Mouse (Mus musculus): Measurements from ENCODE around the gene Trio.

Gene Trio

DNA sequence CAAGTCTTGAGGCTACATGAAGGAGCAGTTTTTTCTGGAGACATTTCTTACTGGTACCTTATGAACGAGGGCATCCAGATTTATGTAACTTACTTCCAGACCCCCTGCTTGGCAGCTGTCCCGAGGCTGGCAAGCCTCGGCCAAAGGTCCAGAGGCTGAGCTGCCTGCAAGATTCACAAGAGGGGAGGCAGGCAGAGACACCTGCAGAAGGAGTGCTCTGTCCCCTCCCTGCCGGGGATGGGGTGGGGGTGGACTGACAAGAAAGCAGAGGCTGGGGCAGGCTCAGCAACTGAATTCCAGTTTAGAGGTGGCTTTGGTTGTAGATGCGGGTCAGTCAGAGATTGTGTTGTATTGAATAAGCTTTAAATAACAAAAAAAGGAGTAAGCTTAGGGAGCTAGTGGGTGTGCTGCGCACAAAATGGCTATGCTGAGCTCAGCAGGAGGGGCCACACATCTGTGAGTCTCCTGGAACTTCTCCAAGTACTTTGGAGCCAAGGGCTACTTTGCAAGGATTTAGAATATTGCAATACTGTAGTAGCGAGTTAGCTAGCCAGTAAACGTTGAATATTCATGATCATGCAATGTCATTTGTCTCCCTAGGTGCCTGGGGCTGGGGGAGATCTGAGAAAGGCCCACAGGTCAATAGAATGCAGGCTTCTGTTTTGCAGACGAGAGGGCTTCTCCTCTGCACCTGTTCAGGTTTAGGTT, 15.7 kb upstream of the Trio start:
- in situ Hi-C loops (cut with MboI; ENCODE audit: low sequenced_read_pairs), result no loop called here

DNA sequence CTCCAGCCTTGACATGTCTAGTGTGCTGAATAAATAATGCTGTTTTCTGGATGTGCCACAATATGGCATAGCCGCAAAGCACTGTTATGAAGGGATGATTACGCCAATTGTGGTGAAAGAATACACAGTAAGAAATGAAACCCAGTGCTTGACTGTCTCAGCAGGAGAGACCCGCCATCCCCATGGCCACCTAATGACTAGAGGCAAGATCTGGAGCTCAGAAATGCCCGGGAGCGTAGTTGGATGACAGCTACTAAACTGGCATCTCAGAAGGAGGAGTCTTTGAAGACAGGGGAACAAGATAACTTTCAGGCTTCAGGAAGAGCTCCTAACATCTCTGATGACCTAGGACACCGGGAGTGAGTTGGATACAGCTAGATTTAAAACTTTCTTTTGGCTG, 12.0 kb upstream of the Trio start:
- in situ Hi-C loops (cut with MboI; ENCODE audit: low sequenced_read_pairs), result no loop called here

- in situ Hi-C loops (cut with MboI; ENCODE audit: low sequenced_read_pairs), result no loop called here
These were observed 10.0 kb upstream of the Trio start for GRCm38 (mm10) chr15:28035601-28036000.

- in situ Hi-C loops (cut with MboI; ENCODE audit: low sequenced_read_pairs), result no loop called here
These were observed 9.0 kb upstream of the Trio start for GRCm38 (mm10) chr15:28034636-28035035.

GRCm38 (mm10) chr15:28029371-28029770, 3.7 kb upstream of the Trio start:
- in situ Hi-C loops (cut with MboI; ENCODE audit: low sequenced_read_pairs), result no loop called here

- in situ Hi-C loops (cut with MboI; ENCODE audit: low sequenced_read_pairs), result no loop called here
These were observed 2.9 kb upstream of the Trio start for GRCm38 (mm10) chr15:28028542-28028941.

DNA sequence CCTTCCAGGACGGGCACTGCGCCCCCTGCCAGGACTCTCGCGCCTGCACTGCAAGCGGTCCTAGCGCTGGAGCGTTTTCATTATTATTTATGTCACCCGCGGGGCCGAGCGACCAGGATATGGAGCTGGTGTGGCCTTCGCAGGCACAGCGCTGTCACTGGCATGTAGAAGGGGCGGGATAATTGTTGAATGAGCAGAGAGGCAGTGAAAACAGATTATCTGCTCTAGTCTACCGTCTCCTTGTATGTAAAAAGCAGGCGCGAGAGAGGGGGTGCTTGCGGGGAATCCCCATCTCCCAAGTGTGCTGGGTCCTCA, 476 bp upstream of the Trio start:
- in situ Hi-C loops (cut with MboI; ENCODE audit: low sequenced_read_pairs), result no loop called here

DNA sequence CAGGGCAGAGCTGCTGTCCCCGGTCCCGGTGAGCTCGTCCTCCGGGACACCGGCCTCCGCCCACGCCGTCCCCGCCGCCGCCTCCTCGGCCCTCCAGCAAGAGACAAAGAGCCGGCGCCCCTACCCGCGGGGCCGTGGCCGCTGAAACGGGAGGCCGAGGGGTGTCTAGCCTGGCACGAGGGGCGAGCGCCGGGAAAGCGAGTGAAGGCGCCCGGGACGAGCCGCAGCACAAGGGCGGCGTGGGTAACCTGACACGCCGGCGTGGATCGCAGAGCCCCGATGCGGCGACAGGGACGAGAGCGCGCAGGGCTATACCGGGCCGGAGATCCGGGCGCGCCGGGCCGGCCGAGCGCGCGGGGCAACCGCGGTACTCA, 696 bp downstream of the Trio start:
- in situ Hi-C loops (cut with MboI; ENCODE audit: low sequenced_read_pairs), result no loop called here

DNA sequence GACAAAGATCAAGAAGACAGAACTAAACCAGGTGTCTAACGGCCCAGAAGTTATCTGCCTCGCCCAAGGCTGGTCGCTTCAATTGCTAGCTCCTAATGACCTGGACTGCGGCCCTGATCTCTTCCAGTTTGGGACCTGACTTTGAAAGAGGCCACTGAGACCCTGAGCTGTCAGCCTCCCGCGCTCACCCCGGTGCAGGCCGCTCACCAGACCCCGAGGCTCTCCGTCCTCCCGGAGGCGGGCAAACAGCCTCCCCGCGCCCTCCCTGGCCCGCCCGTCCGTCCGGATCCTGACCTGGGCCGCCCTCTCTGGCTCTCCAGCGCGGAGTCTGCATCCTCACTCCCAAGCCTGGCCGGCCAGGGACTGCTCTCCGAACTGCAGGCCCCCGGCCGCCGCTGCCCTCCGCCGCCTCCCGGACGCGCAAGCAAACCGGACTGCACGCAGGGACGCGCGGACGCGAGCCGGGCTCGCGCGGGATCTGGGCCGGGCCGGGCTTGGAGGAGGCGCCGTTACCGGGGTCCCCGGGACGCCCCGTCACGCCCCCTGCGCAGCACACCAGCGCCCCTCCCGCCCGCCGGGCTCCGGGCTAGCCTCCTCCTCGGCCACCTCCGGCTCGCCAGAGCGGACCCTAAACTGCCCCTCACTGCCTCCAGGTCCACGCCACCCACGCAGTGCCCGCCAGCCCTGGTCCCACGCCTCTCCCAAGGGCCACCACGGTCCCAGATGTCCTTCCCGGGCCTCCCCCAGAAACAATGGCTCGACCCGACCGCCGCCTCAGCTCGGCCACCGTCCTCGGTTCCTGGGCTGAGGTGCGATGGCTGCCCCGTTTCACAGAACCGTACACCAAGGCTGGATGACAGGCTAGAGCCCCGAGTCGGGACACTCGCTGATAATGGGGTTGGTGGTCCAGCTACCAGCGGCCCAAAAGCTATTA, 1.4 kb downstream of the Trio start:
- in situ Hi-C loops (cut with MboI; ENCODE audit: low sequenced_read_pairs), result no loop called here

DNA sequence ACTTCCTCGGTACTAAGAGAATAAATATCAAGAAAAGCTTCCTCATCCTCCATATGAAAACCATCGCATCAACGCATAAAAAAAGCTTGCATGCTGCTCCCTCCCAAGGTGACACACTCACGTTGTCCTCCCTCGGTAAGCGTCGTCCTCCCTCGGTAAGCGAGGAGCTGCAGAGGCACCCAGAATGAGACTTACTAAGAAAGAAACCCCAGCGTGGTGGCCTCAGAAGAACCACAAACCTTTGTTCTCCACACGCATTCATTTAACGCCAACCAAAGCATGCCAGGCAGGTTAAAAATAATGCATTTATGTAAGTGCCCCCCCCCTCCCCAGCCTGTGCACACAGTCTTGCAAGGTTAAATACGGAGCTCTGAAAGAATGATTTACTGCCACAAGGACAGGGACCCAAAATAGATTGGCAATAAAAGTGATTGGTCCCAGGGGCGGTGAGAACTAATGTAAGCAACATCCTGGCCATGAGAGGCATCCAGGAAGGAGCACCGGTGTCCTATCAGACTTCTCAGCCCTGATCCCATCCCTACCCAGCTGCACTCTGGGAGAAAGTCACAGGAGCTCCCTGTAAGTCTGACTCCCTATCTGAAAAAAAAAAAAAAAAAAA, 3.9 kb downstream of the Trio start:
- in situ Hi-C loops (cut with MboI; ENCODE audit: low sequenced_read_pairs), result no loop called here

DNA sequence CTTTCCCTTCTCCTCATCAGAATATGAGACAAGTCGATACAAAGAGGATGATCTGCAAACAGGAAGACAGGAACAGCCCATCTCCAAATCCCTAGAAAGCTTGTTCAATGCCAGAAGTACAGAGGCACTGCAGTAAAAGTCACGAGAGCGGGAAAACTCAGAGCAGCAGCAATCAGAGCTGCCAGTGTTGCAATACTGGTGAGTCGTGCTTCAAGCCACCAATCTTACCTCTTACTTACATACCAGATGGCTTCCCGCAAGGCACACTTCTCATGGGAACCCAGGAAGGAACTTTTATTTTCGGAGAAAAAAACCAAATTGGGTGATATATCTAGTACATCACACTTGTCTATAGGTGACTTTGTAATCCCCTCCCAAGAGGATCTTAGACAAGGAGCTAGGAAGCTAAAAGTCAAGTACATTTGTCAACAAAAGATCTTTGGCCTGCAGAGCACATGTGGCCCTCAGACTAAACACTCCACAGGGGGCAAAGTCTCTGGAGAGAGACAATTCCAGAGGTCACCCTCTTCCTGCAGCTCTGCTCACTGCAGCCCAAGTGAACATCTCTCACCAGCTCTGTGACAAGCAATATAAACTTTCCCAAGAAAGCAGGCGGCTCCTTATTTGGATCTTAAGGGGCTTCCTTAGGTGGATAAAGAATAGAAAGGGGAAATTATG, 6.1 kb downstream of the Trio start:
- in situ Hi-C loops (cut with MboI; ENCODE audit: low sequenced_read_pairs), result no loop called here

DNA sequence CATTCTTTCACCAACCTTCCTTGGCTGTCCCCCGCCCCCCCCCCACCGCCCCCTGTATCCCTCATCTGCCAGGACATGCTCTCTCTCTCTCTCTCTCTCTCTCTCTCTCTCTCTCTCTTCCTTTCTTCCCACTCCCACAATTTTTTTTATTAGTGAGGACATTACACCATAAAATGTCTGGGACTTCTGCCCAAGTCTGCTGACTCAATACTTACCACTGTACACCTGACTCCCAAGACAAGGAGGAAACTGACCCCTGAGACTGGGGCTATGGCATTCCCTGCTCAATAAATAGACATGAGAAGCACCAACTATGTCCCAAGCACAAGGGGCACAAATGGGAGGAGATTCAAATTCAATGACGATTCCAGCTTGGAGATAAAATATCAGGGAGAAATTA, 18.1 kb downstream of the Trio start:
- in situ Hi-C loops (cut with MboI; ENCODE audit: low sequenced_read_pairs), result no loop called here

- in situ Hi-C loops (cut with MboI; ENCODE audit: low sequenced_read_pairs), result no loop called here
These were observed 21.4 kb downstream of the Trio start for GRCm38 (mm10) chr15:28004192-28004767.

GRCm38 (mm10) chr15:28002515-28002914, 23.1 kb downstream of the Trio start:
- in situ Hi-C loops (cut with MboI; ENCODE audit: low sequenced_read_pairs), result no loop called here

DNA sequence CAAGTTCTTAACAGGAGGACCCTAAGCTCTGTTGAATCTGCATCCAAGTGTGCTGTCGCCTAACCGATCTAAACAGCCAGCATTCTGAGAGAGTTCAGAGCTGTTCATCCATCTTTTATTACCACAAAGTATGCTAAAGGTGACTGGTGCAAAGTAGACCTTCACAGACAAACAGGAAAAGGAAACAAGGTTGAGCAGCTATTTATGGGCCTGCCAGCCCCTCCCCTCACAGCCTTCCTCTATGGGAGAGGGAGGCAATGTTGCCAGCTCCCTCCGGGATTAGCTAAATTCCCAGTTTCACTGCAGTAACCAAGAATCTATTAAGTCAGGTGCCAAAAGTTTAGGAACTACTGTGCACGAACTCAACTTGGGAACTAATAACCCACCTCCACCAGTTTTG, 24.3 kb downstream of the Trio start:
- in situ Hi-C loops (cut with MboI; ENCODE audit: low sequenced_read_pairs), result no loop called here

DNA sequence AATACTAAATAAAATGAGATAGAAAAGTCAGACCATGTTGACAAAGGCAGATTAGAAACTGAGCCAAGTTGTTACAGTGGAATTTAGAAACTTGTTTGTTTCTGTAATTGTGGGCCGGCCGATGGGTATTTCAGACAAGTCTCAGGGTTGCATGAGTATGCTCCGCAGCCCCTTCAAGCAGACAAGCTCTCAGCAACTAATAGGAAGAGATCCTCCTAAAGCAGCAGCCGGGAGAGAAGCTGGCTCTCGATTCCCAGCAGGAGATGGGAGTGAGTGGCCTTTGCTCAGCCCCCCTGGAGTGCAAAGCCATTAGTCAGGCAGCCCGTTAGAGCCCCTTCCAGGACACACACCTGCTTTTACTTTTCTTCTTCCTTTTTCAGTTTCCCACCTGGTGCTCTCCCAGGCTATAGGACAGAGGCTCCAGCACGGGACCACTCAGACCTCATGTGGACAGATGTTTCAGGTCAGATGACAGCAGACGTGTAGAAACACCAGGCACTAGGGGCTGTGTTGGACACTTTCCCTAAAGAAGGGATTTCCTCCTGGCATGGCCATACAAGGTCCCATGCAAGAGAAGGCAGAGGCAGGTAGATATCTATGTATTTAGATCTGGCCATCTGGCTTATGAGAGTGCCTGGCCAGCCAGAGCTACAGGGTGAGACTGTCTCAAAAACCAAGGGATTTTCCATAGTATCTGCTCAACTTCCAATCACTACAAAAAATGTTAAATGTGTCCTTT, 26.9 kb downstream of the Trio start:
- in situ Hi-C loops (cut with MboI; ENCODE audit: low sequenced_read_pairs), result no loop called here

DNA sequence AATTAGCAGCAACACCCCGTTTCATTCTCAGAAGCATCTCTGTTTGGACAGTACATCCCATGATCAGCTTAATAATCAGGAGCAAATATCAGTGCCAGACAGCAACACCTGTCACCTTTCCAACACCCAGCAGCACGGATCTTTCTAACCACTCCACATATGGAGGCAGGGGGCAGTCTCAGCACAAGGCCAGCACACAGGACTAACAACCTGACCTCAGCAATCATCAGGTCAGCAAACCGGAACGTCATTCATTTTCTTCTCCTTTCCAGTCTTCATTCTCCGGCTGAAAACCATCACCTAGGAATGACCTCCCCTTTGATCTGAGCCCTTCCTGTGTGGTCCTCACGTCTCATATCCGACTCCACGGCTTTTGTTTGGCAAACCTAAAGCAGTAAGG, 27.7 kb downstream of the Trio start:
- in situ Hi-C loops (cut with MboI; ENCODE audit: low sequenced_read_pairs), result no loop called here

GRCm38 (mm10) chr15:27997391-27997841, 28.2 kb downstream of the Trio start:
- in situ Hi-C loops (cut with MboI; ENCODE audit: low sequenced_read_pairs), result no loop called here

- in situ Hi-C loops (cut with MboI; ENCODE audit: low sequenced_read_pairs), result no loop called here
These were observed 28.9 kb downstream of the Trio start for GRCm38 (mm10) chr15:27996750-27997149.

GRCm38 (mm10) chr15:27995421-27995820, 30.2 kb downstream of the Trio start:
- in situ Hi-C loops (cut with MboI; ENCODE audit: low sequenced_read_pairs), result no loop called here

Measured in CH12F3 (cell line).